Mouse (Mus musculus) lung, postnatal 0 days (tissue): Measurements from ENCODE around the gene Sema7a. TPM values are rescaled to one million over a fixed set of nuclear protein-coding genes. Genes with fewer than 3 reads are reported as not detected.

ENCODE experiments used
- ATAC-seq: fragments of 200-750 bp; cut with Nextera tagmentation; 2 replicates; pipeline ENCODE4 v1.8.0; 2017; ENCODE audit warnings: moderate library complexity
- DNase-seq: peaks from one replicate; pipeline ENCODE4 v3.0.0-alpha.2; 2016; ENCODE audit warnings: low spot score
- H3K27ac ChIP-seq: fragments of 300-500 bp; sonication (generic); 2 replicates; pipeline ENCODE4 v1.5.1; 2014; ENCODE audit warnings: antibody characterized with exemption, mild to moderate bottlenecking, low read length, mixed read lengths
- H3K27me3 ChIP-seq: fragments of 300-500 bp; sonication (generic); replicated peaks from 2 replicates; pipeline ENCODE4 v1.6.1; 2014; ENCODE audit warnings: low read length, mixed read lengths; ENCODE audit not compliant: insufficient read depth
- H3K36me3 ChIP-seq: fragments of 300-500 bp; sonication (generic); 2 replicates; pipeline ENCODE4 v1.6.1; 2014; ENCODE audit warnings: low read length, mixed read lengths; ENCODE audit not compliant: insufficient read depth
- H3K4me1 ChIP-seq: fragments of 300-500 bp; sonication (generic); 2 replicates; pipeline ENCODE4 v1.6.1; 2014; ENCODE audit warnings: antibody characterized with exemption, low read depth, low read length, mixed read lengths; ENCODE audit not compliant: insufficient read depth
- H3K4me2 ChIP-seq: fragments of 300-500 bp; sonication (generic); replicated peaks from 2 replicates; pipeline ENCODE4 v1.6.1; 2014; ENCODE audit warnings: low read depth, mild to moderate bottlenecking, low read length, moderate library complexity, mixed read lengths
- H3K4me3 ChIP-seq: fragments of 300-500 bp; sonication (generic); 2 replicates; pipeline ENCODE4 v1.5.1; 2014; ENCODE audit warnings: low read depth, low read length
- H3K9ac ChIP-seq: fragments of 300-500 bp; sonication (generic); replicated peaks from 2 replicates; pipeline ENCODE4 v1.6.1; 2014; ENCODE audit warnings: low read depth, mild to moderate bottlenecking
- H3K9me3 ChIP-seq: fragments of 300-500 bp; sonication (generic); 2 replicates; pipeline ENCODE4 v1.6.1; 2016; ENCODE audit warnings: low read length, mixed read lengths
- CTCF ChIP-seq: IDR thresholded peaks from 2 replicates; pipeline ENCODE4 v1.5.1; 2016; ENCODE audit warnings: antibody characterized with exemption, mild to moderate bottlenecking
- EP300 ChIP-seq: IDR thresholded peaks from 2 replicates; pipeline ENCODE4 v1.6.1; 2016; ENCODE audit warnings: antibody characterized with exemption, mild to moderate bottlenecking, control low read depth
- WGBS: fragments of 180-500 bp; shearing (Covaris S2); extraction: QIAGEN DNeasy Blood & Tissue Kit; methylation state at CpG from one replicate; pipeline ENCODE4 v1.1.7; 2014; 5-methylcytosine and 5-hydroxymethylcytosine counted together
- polyA plus RNA-seq: library from polyadenylated mRNA; unstranded; fragments of >200 nt; fragmentation: Nextera tagmentation; extraction: Ambion mirVana; gene quantifications from 2 replicates; pipeline ENCODE4 v1.2.1, GENCODE M21; 2015

The Sema7a gene
- polyA plus RNA-seq, 1 experiment from 2014 or later, result 8.4 TPM

DNA sequence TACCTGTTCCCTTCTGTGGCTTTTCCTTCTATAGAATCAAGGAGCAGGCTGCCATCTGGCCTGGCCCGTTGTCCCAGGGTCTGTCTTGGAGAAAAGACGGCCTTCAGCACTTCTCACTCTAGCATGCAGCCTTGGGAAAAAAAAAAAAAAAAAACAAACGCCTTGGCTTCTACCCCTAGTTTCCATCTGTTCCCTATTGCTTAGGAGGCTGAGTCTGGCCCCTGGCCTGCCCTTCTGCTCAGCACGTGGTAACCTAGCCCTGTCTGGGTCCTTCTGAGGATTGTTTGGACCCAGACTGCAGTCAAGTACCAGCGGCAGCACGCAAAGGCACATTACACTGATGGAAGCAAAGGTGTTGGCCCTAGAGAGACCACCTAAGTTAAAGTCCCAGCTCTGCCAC is 2.3 kb upstream of the Sema7a start:
- H3K9ac ChIP-seq, result no peak overlapping the region
- ATAC-seq (no peak), DNase-seq (no peak)
- H3K27me3 ChIP-seq, result peaks cover 12% of the 10 kb centered on the region; the same call in 1 of the 2 replicates
- H3K4me1 ChIP-seq, result no peaks in the 10 kb centered on the region
- H3K36me3 ChIP-seq, result no peaks in the 10 kb centered on the region
- no peak overlapping the region for H3K4me2 ChIP-seq
- H3K27ac ChIP-seq, result no peak overlapping the region
- H3K4me3 ChIP-seq, result no peak overlapping the region
- TF ChIP-seq CTCF (no peak), EP300 (no peak)
- no peaks in the 10 kb centered on the region for H3K9me3 ChIP-seq
- WGBS, result 67% methylated on average over 6 of the region's 6 CpGs

DNA sequence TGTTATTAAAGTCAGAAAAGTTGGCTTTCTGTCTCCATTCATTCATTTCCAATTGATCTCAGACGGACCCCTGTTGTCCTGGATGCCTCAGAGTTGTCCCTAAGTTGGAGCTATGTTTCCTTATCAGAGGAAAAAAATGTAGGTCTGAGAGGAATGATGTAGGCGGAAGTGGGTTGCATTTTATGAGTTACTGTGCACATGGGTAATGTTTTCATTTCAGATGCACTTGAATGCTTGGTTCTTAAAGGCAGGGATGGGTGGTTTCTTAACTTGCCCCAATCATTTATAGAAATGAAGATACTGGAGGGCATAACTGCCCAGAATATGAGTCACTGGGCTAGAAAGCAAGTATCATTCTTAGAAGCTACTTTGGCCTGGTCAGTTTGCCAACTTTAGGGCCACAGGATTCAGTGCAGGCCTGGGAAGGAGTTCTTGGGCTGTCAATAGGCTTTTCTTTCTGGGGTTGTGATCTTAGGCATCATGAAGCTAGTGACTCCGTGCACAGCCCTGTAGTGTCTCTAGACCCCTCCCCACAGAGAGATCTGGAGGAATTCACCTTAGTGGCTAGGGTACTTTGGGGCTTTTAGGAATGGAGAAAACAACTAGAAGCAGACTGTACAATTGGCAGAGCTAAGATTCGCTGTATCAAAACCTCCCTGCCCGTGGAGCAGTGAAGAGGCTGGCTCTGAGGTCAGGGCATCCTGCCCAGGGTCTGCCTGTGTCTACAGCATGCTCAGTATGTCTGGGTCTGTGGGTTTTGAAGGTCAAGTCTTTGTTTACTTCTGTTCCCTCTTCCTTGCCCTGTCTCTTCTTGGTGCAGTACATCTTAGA is 1.5 kb upstream of the Sema7a start:
- TF ChIP-seq CTCF, result no peak
- no peak for TF ChIP-seq EP300
- 68% methylated on average over 5 of the region's 5 CpGs for WGBS
- H3K27me3 ChIP-seq, result peaks cover 12% of the 10 kb centered on the region; the same call in 1 of the 2 replicates

DNA sequence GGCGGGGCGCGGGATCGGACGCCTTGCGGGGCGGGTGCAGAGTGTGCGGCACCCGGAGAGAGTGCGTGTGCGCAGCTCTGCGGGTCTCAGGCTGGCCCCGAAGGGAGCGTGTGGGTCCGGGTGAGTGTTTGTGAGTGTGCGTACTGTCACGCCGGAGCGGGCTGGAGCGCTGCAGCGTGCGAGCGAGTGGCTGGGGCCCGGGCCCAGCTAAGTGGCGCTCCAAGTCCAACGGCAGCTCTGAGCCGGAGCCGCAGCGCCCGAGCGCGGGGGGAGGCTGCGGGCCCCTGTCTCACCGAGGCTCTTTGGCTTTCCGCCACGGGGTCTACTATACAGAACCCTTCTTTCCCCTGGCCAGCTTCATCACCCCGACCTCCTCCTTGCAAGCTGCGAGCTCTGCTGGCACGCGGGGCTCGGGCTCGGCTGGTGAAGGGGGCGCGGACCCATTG is 460 bp downstream of the Sema7a start:
- under 1% methylated on average over 26 of the region's 44 CpGs for WGBS
- Histone ChIP-seq H3K27me3 (peaks cover 12% of the 10 kb centered on the region; the same call in 1 of the 2 replicates), H3K9ac (peak overlapping the region; percentile 65), H3K4me3 (peak overlapping the region; percentile 75), H3K27ac (peak overlapping the region; percentile 43; the same call in 1 of the 2 replicates), H3K9me3 (no peaks in the 10 kb centered on the region), H3K4me1 (no peaks in the 10 kb centered on the region), H3K36me3 (no peaks in the 10 kb centered on the region), H3K4me2 (peak overlapping the region; percentile 95)
- TF ChIP-seq CTCF (no peak), EP300 (no peak)
- peak; percentile 51 for ATAC-seq
- DNase-seq, result no peak

More for the DNA sequence above, 1.5 kb upstream of the Sema7a start:
- ATAC-seq (no peak), DNase-seq (no peak)
- H3K4me3 ChIP-seq, result no peak overlapping the region
- H3K9me3 ChIP-seq, result no peaks in the 10 kb centered on the region
- H3K4me1 ChIP-seq, result no peaks in the 10 kb centered on the region
- H3K27ac ChIP-seq, result no peak overlapping the region
- no peak overlapping the region for H3K9ac ChIP-seq
- no peaks in the 10 kb centered on the region for H3K36me3 ChIP-seq
- peak overlapping the region; percentile 95; the same call in 1 of the 2 replicates for H3K4me2 ChIP-seq

DNA sequence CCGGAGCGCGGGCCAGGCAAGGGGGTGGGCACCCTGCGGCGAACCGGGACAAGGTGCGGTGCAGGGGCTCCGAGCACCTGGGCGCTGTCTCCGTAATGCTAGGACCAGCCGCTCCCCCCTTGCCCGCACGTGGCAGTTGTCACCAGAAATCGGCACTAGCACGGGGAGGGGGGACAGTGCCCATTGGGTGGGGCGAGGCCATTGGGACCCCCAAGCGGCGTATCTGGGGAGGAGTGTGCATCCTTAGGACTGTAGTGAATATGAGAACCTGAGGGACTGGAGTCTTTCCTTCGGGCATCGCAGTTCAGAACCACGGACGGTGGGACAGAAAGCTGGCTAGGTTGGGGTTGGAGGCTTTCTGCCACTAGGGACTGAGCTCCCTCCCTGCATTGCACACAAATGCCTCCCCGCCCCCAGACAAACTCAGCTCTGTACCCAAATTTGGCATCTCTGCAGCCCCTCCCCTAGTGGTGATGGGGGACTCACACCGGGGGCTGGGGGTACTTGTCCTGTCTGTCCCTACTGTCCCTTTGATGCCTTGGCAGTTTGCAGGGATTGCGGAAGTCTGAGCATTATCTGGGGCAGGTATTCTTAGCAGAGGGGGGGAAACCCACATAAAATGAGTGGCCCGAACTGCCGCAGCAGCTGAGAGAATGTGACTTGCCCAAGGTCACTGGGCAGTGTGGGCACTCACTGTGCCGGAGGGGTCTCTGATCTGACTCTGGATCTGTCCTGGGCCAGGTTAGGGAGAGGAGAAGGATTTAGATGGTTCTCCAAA is 1.1 kb downstream of the Sema7a start:
- Histone ChIP-seq H3K36me3 (no peaks in the 10 kb centered on the region), H3K9me3 (no peaks in the 10 kb centered on the region), H3K9ac (peak overlapping the region; percentile 65), H3K4me3 (peak overlapping the region; percentile 75), H3K27ac (peak overlapping the region; percentile 43; the same call in 1 of the 2 replicates), H3K4me2 (peak overlapping the region; percentile 95), H3K4me1 (no peaks in the 10 kb centered on the region), H3K27me3 (peaks cover 12% of the 10 kb centered on the region; the same call in 1 of the 2 replicates)
- ATAC-seq, result 0 out of 2 replicates have a peak, but pooled peaks have one; percentile 3
- TF ChIP-seq EP300 (no peak), CTCF (peak; percentile 24)
- WGBS, result 5% methylated on average over 28 of the region's 28 CpGs
- no peak for DNase-seq

DNA sequence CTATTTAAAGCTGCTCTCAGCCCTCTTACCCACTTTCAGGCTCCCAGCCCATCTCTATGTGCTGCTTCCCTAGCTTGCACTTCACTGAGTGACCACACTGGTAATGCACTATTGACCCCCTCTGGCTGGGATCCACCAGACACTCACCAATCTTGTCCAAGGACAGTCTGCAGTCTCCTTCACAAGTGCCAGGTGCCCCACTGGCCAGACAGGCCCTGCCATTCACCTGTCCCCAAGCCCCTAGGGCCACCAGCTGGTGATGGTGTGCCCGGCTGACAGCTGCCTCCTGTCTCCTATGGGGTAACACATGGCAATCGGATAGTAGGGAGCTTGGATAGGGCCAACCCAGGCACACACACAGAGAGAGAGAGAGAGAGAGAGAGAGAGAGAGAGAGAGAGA is 2.1 kb downstream of the Sema7a start:
- Histone ChIP-seq H3K4me3 (peak overlapping the region; percentile 75), H3K27me3 (peaks cover 12% of the 10 kb centered on the region; the same call in 1 of the 2 replicates), H3K4me2 (peak overlapping the region; percentile 95), H3K9me3 (no peaks in the 10 kb centered on the region), H3K36me3 (no peaks in the 10 kb centered on the region), H3K4me1 (no peaks in the 10 kb centered on the region), H3K27ac (peak overlapping the region; percentile 32; the same call in 1 of the 2 replicates), H3K9ac (peak overlapping the region; percentile 65)
- ATAC-seq, result no peak
- no peak for TF ChIP-seq CTCF
- TF ChIP-seq EP300, result no peak
- WGBS, result 50% methylated on average over 2 of the region's 2 CpGs
- no peak for DNase-seq

DNA sequence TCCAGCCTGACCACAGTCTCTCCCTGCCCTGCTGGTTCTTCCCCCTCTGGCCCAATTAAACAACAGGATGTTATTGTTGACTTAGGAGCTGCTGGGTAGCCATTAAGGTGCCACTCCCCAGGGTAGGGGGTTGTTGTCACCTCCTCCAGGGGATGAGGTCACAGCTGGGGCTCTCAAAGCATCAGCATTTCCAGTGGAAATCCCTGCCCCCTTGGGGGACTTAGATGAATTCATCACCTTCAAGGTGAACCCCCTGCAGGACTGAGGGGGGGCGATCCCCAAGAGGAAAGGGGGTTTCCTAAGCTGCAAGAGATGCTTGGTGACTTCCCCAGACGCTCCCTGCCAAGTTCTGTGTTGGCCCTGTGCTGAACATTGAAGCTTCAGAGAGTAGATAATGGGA is 3.2 kb downstream of the Sema7a start:
- Histone ChIP-seq H3K4me1 (no peaks in the 10 kb centered on the region; the same call in 1 of the 2 replicates), H3K9ac (no peak overlapping the region), H3K4me3 (peak overlapping the region; percentile 75; the same call in 1 of the 2 replicates), H3K36me3 (no peaks in the 10 kb centered on the region), H3K4me2 (peak overlapping the region; percentile 95), H3K27me3 (peaks cover 12% of the 10 kb centered on the region; the same call in 1 of the 2 replicates), H3K27ac (no peak overlapping the region), H3K9me3 (no peaks in the 10 kb centered on the region)
- TF ChIP-seq EP300 (peak; percentile 22), CTCF (no peak)
- 28% methylated on average over 2 of the region's 2 CpGs for WGBS
- no peak for ATAC-seq
- DNase-seq, result no peak
